Mouse (Mus musculus) erythroblast, adult 5-6 weeks (primary cell): ENCODE results near the gene Dpp9. TPM values are rescaled to one million over a fixed set of nuclear protein-coding genes. Genes with fewer than 3 reads are reported as not detected.
"Not testable (repeated sequence)": the region's sequence is repeated elsewhere in the genome, so short reads cannot be mapped to it uniquely, and the experiment has no call there.

Experiments
- ATAC-seq: replicated peaks from 2 replicates; pipeline ENCODE4 v1.8.0; 2016; ENCODE audit warnings: moderate number of reproducible peaks, mild to moderate bottlenecking, moderate TSS enrichment, inconsistent platforms; ENCODE audit not compliant: poor library complexity, low FRiP score, severe bottlenecking
- total RNA-seq, 2 experiments: library from RNA; stranded (forward) in 1 of 2; stranded (reverse) in 1 of 2; fragments of 150-400 nt in 1 of 2; fragments of 200-764, 138-1000 nt in 1 of 2; gene quantifications; 2 replicates each; pipeline versions ENCODE4 v1.2.3 to v1.2.4; 2015 to 2017; ENCODE audit warnings: low replicate concordance in 2 of 2

Dpp9 gene
- 9.8 and 11.5 TPM in 2 replicates for total RNA-seq (2015; ENCODE audit: low replicate concordance)
- total RNA-seq (2017; ENCODE audit: low replicate concordance), result 5.2 TPM in 2 replicates

DNA sequence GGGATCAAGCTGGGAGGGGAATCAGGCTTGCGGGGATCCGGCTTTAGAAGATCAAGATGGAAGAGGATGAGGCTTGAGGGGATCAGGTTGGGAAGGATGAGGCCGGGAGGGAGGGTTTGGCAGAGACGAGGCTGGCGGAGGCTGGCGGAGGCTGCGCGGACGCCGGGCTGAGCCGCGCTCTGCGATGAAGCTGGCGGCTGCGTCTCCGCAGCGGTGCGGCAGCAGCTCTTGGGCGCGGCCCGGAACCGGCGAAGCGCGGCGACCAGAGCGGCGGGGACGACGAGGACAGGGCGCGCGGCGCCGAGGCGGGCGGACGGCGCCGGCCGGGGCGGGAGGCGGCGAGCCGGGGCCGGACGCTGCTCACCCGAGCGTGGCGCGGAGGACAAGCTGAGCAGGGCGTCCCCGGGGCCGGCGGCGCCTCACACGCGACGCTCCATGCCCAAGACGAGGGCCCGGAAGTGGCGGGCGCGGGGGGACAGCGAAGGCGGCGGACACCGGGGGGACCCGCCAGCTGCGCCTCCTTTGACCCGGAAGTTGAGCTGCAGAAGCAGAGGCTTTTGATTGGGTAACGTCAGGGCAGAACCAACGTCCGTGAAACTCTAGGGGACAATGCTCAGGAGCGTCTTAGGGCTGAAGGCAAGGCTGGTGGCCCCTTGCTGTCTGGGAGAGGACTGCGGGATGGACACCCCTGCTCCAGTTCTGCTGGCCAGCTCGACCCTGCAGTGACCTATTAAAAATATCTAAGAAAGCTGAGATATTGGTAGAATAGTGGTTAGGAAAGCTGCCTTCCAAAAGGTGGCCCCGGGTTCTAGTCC lies at the start of gene Dpp9:
Gene Dpp9 (minus strand): TSS at position 529 of the 815 bp plus-strand sequence.
- ATAC-seq, result peak; percentile 95

DNA sequence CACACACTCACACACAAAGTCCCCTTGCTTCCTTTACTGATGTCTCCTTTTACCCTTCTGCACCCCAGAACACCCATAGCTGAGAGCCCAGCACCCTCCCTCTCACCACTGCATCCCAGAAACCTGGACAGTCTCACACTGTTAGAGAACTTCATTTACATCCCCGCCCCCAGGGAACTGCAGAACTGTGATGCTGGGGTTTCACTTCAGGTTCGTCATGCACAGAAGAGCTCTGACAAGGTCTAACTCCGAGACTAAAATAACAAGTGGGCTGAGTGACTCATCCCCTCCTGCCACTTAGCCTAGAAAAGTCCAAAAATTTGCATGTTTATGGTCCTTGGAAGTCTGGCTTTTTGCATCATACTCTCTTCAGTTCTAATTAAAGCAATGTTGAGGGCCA lies 47.6 kb upstream of the Dpp9 start:
- no peak for ATAC-seq

DNA sequence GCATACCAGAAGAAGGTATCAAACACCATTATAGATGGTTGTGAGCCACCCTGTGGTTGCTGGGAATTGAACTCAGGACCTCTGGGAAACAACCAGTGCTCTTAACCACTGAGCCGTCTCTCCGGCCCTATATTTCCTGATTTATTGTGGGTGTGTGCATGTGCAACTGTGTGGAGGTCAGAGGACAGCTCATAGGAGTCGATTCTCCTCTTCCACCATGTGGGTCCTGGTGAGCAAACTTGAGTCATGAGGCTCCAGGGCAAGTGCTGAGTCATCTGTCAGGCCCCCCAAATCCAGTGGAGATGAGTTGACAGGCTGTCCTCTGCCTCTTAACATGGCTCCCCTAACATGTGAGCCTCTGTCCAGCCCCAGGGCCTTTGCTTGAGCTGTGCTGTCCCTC lies 47.2 kb upstream of the Dpp9 start:
- ATAC-seq, result no peak

DNA sequence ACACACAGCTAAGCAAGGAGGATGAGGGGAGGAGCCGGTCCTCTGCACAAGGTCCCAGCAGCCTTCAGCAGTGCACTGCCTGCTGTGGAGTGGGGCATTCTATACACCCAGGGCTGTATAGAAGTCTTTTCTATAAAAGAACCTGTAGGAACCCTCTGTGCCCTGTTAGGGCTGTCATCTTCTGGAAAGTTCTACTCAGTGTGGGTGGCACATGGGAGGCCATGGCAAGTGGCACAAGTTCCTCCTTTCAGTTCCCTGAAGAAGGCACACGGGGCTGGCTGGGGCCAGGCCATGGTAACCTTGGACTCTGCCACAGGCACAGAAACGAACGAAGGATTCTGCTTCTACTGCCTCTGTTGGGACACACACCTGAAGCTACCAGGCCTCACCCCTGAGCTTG lies 46.3 kb upstream of the Dpp9 start:
- ATAC-seq, result no peak

DNA sequence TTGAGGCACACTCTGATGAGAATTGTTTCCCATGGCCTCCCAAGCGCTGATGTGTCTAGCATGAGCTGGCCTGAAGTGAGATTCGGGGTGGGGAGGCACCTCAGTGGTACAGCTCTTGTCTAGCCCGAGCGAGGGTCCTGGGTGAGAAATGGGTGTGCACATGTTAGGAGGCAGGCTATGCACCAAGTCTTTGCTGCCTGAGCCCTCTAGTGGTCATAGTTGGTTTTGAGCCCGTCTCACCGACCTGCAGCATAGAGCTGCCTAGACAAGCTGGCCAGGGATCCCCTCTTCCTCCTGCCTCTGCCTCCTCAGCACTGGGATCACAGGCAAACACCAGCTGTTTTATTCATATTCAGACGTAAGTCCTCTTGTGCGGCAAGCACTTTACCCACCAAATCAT lies 45.3 kb upstream of the Dpp9 start:
- peak; percentile 86 for ATAC-seq

DNA sequence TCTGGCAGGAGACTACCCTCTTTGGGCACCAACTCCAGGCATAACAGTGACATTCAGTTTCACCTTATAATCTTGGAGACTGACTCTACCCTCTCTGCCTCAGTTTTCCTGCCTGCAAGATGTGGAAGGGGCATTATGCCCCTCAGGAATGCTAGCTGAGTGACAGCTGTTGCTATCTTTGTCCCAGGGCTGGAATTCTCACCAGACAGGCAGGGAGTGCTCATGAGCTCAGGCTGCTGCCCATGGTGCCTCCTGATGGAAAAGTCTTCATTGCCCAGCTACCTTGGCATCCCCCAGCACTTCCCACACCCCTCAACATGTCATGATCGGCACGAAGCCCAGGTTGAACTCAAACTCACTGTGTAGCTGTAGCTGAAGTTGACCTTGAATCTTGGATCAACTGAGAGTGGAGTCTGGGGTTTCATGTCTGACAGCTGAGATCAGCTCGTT lies 44.0 kb upstream of the Dpp9 start:
- no peak for ATAC-seq

DNA sequence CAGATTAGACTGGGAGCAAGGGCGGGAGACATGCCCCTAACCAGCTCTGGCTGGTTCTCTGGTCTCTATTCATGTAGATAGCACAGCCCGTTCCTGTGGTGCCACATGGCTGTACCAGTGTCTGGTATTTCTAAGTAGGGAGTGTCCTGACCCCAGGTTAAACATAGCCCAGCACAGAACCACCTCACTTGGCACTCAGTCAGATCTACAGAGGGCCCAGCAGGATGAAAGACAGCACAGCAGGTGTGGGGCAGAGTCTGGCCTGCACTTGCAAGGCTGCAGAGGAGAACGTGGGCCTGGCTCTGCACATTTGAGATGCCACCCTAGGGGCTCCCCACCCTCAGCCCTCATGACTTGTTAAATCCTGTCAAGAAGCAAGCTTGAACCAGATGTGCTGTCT lies 42.5 kb upstream of the Dpp9 start:
- no peak for ATAC-seq

DNA sequence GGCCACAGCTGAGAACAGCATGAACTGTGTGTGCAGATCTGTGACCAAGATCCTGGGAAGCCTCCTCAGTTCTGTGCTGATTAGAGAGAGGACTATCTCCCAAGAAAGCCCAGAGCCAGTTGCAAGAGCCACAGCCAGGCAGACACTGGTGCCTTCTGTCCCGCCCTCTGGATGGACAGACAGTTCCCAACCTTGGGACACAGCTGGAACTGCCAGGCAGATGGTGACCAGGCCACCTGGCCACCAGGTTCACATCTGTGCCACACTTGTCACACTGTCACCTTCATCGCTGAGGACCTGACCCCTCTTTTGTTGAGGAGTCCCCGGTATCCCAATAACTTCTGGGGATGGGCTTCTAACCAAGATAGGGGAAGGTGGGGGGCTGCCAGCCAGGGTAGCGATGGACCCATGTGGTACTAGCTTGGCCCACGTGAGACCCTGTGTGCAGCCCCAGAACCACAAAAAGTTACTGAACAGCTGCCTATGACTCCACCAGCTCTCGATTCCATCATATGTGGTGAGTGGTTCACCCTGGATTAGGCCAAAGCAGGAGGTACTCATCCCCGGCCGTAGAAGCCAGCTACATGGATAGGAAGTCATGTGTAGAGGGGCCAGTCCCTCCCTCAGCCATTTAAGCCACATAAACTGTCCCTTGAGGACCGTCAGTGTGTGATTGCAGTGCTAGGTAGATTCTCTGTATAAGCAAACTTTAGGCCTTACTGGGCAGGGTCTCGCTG lies 40.8 kb upstream of the Dpp9 start:
- no peak for ATAC-seq

DNA sequence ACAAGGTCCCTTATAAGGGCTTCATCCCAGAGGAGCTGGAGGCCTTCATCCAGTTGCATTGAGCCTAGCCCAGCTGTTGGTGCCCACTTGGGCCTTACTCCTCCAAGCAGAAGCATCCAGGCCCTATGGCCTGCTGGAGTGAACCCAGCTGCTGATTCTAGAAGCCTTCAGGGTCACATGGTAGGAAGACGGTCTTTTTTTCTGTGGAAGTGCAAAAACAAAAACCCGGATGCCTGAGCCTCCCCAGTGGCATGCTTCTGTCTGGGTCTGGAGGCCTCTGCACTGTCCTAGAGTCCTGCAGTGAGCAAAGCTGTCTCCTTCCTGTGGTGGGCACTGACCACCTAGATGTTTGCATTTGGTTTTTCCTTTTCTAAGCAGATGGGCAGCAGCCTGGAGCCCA lies 40.1 kb upstream of the Dpp9 start:
- not testable (repeated sequence) for ATAC-seq

DNA sequence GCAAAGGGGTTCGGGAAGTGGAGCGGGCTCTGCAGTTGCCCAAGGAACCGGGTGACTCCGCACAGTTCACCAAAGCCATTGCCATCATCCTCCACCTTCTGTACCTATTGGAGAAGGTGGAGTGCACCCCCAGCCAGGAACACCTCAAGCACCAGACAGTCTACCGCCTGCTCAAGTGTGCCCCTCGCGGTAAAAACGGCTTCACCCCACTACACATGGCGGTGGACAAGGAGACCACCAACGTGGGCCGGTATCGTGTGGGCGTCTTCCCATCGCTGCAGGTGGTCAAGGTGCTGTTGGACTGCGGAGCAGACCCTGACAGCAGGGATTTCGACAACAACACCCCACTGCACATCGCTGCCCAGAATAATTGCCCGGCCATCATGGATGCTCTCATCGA lies 39.6 kb upstream of the Dpp9 start:
- not testable (repeated sequence) for ATAC-seq

DNA sequence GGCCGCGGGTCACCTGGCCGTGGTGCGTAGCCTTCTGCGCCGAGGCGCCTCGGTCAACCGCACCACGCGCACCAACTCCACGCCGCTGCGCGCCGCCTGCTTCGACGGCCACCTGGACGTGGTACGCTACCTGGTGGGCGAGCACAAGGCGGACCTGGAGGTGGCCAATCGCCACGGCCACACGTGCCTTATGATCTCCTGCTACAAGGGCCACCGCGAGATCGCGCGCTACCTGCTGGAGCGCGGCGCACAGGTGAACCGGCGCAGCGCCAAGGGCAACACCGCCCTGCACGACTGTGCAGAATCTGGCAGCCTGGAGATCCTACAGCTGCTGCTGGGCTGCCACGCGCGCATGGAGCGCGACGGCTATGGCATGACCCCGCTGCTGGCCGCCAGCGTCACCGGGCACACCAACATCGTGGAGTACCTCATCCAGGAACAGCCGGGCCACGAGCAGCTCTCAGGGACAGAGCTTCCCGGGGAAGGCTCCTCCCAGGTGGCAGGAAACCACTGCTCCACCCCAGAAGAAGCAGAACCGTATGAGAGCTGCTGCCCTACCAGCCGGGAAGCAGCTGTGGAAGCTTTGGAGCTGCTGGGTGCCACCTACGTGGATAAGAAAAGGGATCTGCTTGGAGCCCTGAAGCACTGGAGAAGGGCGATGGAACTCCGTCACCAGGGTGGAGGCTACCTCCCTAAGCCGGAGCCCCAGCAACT lies 38.6 kb upstream of the Dpp9 start:
- ATAC-seq, result no peak

DNA sequence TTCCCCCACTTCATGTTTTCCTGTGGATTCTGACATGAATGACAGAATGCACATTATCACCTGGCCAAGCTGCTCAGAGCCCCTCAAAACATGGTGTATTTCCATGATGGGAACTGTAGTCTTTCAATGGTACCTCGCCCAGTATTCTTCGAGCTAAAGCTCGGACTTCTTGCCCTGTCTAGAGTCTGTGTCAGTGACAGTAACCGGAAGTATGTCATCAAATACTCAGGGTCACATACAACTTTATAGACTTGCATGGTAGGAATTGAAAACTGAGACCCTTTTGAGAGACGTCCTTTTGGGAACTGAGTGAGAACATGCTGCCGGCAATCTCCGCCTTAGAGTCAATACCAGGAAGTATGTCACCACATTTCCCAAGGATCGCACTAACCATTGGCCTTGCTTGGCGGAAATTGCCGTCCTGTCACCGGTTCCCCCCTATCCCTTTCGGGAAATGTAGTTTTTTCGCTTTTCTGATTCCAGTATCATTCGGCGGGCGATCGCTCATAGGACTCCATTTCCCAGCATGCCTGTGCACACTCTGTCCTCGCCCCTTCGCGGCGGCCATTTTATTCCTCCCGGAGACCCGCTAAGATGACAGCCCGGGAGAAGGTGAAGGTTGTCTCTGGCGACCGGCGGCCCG lies 37.7 kb upstream of the Dpp9 start, which contains the start of gene Fem1a:
Gene Fem1a (plus strand): TSS at position 572 of the 643 bp plus-strand sequence.
- ATAC-seq, result peak; percentile 89

DNA sequence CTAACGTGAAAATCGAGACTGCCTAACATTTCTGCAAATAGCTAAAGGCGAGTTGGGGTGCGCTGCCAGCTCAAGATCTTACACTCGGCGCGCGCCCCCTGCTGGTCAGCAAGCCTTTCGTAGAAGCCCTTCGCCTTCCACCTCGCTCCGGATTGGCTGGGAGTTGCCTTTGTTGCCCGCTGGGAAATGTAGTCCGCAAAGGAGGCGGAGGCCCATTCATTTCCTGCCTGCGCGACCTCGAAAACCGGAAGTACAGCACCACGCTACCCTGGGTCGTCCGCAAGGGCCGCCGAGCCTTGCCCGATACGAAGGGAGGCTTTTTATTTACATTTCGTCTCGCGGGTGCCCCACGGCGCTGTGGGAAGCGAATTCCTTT lies 37.1 kb upstream of the Dpp9 start:
- peak; percentile 87 for ATAC-seq

DNA sequence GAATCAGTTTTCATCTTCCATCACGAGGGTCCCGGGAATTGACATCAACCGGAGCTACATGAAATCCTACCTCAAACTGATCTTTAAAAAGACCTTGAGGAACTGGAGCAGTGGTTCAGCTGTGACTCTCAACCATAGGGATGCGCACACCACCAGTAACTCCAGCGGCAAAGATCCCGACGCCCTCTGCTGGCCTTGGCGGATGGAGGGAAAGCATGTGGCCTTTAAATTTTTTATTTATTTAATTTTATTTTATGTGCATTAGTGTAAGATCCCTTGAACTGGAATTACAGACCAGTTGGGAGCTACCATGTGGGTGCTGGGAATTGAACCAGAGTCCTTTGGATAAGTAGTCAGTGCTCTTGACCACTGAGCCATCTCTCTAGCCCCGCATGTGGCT lies 36.7 kb upstream of the Dpp9 start:
- no peak for ATAC-seq

DNA sequence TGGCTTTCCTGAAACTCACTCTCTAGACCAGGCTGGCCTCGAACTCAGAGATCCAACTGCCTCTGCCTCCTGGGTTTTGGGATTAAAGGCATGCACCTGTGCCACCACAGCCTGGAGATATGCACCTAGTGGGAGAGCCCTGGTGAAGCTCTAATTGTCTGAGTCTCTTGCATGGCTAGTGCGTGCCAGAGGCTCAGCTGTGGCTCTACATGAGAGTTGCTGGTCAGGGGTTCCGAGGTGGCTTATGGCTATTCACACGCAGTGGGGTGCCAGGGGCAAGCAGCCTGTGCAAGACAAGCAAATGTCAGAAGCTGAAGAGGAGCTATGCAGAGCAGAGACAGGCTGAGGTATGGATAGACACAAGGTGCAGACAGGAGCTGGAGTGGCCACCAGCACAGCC lies 36.0 kb upstream of the Dpp9 start:
- ATAC-seq, result no peak

DNA sequence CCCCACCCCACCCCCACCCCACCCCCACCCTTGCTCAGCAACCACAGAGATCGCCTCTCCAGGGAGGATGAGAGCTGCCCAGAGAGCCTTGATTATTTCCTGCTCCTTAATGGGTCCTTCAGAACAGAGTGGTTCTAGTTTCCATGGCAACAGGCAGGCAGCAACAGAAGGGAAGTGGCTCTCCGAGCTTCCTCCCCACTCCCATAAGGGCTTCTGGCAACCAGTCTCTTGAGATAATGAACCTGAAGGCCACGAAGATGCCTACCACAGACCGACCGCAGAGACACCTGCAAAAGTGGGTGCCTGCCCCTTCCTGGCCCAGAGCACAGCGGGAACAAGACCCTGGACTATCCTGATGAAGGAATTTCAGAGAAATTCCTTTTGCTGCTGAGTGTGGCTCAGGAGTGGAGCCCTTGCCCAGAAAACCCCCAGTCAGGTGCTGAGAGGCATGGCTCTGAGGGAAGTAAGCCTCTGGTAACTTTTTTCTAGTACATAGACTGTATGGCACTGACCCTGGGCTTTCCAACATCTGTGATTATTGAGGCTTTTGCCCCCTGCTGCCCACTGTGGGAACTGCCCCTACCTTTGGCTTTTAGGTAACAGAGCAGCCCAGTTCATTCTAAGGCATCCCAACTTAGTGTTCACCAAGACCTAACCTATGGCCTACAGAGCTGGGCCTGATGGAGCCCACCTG lies 32.6 kb upstream of the Dpp9 start:
- ATAC-seq, result peak; percentile 41; the same call in 1 of the 2 replicates

DNA sequence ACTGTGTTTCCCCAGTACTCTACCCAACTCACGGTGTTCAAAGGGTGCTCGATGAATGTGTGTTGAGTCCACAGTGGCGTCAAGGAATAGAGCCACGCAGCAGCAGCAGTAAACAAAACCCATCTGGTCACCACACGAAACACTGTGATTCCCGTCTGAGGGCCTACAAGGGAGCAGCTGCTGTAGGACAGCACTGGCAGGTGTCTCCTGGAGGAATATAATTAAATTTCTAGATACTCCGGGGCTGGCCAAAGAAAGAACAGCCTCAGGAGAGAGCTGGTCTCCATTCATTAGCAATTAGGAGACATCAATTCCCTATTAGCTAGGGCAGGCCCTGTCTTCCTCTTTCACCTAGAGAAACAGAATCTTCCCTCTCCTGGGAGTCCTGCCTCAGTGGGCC lies 26.9 kb upstream of the Dpp9 start:
- ATAC-seq, result no peak

DNA sequence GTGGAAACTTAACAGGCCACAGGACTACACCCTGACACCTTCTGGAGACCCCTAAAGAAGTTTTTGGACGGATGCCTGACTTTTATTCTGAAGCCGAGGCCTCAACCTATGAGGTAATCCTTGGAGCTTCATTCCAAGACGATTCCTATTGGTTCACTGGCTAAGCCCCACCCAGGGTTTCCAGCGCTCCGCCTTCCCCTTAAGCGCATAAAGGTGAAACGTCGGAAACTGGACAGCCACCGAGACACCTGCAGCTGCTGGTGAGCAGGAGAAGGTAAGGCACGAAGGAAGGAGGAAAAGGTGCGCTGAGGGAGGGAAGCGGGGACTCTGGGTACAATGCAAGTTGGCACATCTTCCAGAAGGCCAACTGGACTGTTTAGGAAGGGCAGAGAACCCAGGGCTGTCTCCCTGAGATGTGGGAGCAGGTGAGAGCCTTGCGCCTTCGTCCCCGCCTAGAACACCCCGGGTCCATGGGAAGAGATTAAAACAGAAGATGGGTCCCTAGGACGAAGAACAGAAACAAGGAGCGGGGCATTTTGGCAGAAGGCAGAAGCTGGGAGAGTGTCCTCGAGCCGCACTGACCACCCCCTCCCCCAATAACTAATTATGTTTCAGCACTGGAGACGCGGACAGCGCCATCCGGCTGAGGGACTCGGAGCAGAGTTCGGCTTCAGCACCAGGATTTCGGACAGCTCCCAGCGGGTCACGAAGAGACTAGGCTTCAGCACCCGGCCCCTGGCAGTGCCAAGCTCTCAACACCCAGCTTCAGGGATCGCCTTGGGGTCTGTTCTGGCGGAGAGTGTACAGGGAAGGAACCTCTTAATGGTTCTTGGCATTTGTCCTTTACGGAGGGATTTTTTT lies 23.1 kb upstream of the Dpp9 start:
- peak; percentile 39; the same call in 1 of the 2 replicates for ATAC-seq
